Mouse (Mus musculus) urinary bladder, adult 18-20 months (tissue): ENCODE data around the gene Gm20422.

Experiments used
- DNase-seq, 2 experiments: peaks; one replicate each; pipeline ENCODE4 v3.0.0; 2022; ENCODE audit warnings: low spot score in 2 of 2, mixed read lengths in 2 of 2

Gm20422 gene

GRCm38 (mm10) chr8:69794096-69794495 lies 19.4 kb upstream of the Gm20422 start:
- DNase-seq: no peak

GRCm38 (mm10) chr8:69793666-69794065 lies 19.0 kb upstream of the Gm20422 start:
- no peak for DNase-seq

GRCm38 (mm10) chr8:69791415-69792068 lies 16.9 kb upstream of the Gm20422 start:
- peak in 1 of 2 experiments; percentile 38 for DNase-seq

- peak; percentile 82 for DNase-seq
Measured at GRCm38 (mm10) chr8:69790773-69791367, 16.2 kb upstream of the Gm20422 start, which contains the start of the genes Atp13a1 and Zfp866. Gene Atp13a1 (plus strand): TSS chr8:69791163. Gene Zfp866 (minus strand): TSS chr8:69791178.

- no peak for DNase-seq
Measured at GRCm38 (mm10) chr8:69790364-69790763, 15.7 kb upstream of the Gm20422 start.

- no peak for DNase-seq
Measured at GRCm38 (mm10) chr8:69789731-69790130, 15.0 kb upstream of the Gm20422 start.

- no peak for DNase-seq
Measured at GRCm38 (mm10) chr8:69789105-69789504, 14.4 kb upstream of the Gm20422 start.

GRCm38 (mm10) chr8:69777111-69777510 lies 2.4 kb upstream of the Gm20422 start:
- no peak for DNase-seq

- DNase-seq: no peak
Measured at GRCm38 (mm10) chr8:69775149-69775534, 456 bp upstream of the Gm20422 start.

- no peak for DNase-seq
Measured at GRCm38 (mm10) chr8:69772106-69772505, 2.6 kb downstream of the Gm20422 start.

- DNase-seq: no peak
Measured at GRCm38 (mm10) chr8:69771221-69771620, 3.5 kb downstream of the Gm20422 start.

- DNase-seq: no peak
Measured at GRCm38 (mm10) chr8:69761814-69762445, 12.8 kb downstream of the Gm20422 start.

- no peak for DNase-seq
Measured at GRCm38 (mm10) chr8:69758316-69758715, 16.4 kb downstream of the Gm20422 start.

- DNase-seq: no peak
Measured at GRCm38 (mm10) chr8:69752437-69752836, 22.2 kb downstream of the Gm20422 start.

GRCm38 (mm10) chr8:69749544-69750454 lies 24.9 kb downstream of the Gm20422 start, which contains the start of gene Zfp963:
Gene Zfp963 (minus strand): TSS chr8:69749970.
- peak; percentile 91 to 95 for DNase-seq

- DNase-seq: no peak
Measured at GRCm38 (mm10) chr8:69741231-69741630, 33.5 kb downstream of the Gm20422 start.

- DNase-seq: no peak
Measured at GRCm38 (mm10) chr8:69740763-69741162, 33.9 kb downstream of the Gm20422 start.

GRCm38 (mm10) chr8:69735495-69735894 lies 39.2 kb downstream of the Gm20422 start:
- DNase-seq: no peak

GRCm38 (mm10) chr8:69717232-69717580 lies 57.5 kb downstream of the Gm20422 start:
- DNase-seq: no peak

- DNase-seq: peak; percentile 76 to 94
Measured at GRCm38 (mm10) chr8:69716403-69717231, 58.1 kb downstream of the Gm20422 start.

- DNase-seq: no peak
Measured at GRCm38 (mm10) chr8:69715366-69715765, 59.3 kb downstream of the Gm20422 start.
